Mouse (Mus musculus) ES-E14 (cell line): ENCODE measurements around the gene Ankrd11.

Source experiments
- CHD2 ChIP-seq: IDR thresholded peaks from 2 replicates; pipeline ENCODE4 v1.6.1; 2014; ENCODE audit warnings: mild to moderate bottlenecking, low read depth, low read length, inconsistent platforms
- HCFC1 ChIP-seq: IDR thresholded peaks from 2 replicates; pipeline ENCODE4 v1.6.1; 2012; ENCODE audit warnings: low read length, inconsistent platforms, borderline replicate concordance; ENCODE audit not compliant: insufficient read depth
- ZC3H11A ChIP-seq: IDR thresholded peaks from 2 replicates; pipeline ENCODE4 v1.6.1; 2012; ENCODE audit warnings: low read depth, mild to moderate bottlenecking, inconsistent platforms, low read length, borderline replicate concordance

DNA sequence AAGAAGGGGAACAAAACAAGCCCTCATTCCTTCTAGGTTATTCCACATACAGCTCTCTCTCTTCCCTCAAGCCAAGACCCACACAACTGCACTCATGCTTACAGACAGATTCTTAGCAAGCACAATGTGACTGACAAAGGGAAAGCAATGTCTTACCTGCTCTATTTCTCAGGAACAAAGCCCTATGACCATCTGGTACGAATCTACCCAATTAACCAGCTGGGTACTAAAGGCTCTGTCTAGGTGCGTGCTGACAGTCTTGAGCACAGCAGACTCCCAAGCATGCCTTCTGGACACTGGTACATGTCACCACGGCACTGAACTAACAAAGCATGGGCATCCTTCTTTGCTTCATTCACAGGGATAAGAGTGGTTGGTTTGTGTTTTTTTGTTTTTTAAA is 103.9 kb downstream of the Ankrd11 start:
- TF ChIP-seq CHD2: no peak
- TF ChIP-seq ZC3H11A: no peak
- no peak for TF ChIP-seq HCFC1
